In genomic region chr1:87142456-87142855, GRCm38 (mm10) we compare ENCODE assay signal across 14 mouse cellular contexts. TPM values are rescaled to one million over a fixed set of nuclear protein-coding genes. Genes with fewer than 3 reads are reported as not detected.
DNase-seq lines count a peak whose midpoint lies in the region; ATAC-seq lines count a peak whose summit lies in the region.
"Had no signal": no experiment of that assay in that cellular context is flagged by ENCODE, and none has a peak within 500 bp of the region (broad histone marks: within the 10 kb centered on the region; RNA-seq: fewer than 3 reads in every experiment).

No protein-coding gene starts in this region.

- H3K4me2 ChIP-seq in heart, embryonic 11.5 days = no peak overlapping the region
- no peak overlapping the region for H3K4me2 ChIP-seq in hindbrain, embryonic 11.5 days (replicated peaks; ENCODE audit: low read depth, low read length)
- H3K4me2 ChIP-seq in neural tube, embryonic 14.5 days (ENCODE audit: low read depth, low read length) = 0 out of 2 replicates have a peak overlapping the region, but pooled peaks have one; percentile 2
- H3K4me2 ChIP-seq: liver, embryonic 15.5 days had no signal

- no peaks in the 10 kb centered on the region for H3K36me3 ChIP-seq in heart, embryonic 11.5 days (ENCODE audit: control insufficient read depth, insufficient read depth, low read length)
- no peaks in the 10 kb centered on the region for H3K36me3 ChIP-seq in hindbrain, embryonic 11.5 days (ENCODE audit: control insufficient read depth, insufficient read depth, low read length)
- no peaks in the 10 kb centered on the region for H3K36me3 ChIP-seq in neural tube, embryonic 14.5 days (ENCODE audit: control insufficient read depth, insufficient read depth, low read length)
- H3K36me3 ChIP-seq: liver, embryonic 15.5 days had no signal

- H3K9me3 ChIP-seq in heart, embryonic 11.5 days (replicated peaks; ENCODE audit: control insufficient read depth, low read length) = no peaks in the 10 kb centered on the region
- no peaks in the 10 kb centered on the region for H3K9me3 ChIP-seq in hindbrain, embryonic 11.5 days (ENCODE audit: control insufficient read depth, low read length)
- no peaks in the 10 kb centered on the region for H3K9me3 ChIP-seq in neural tube, embryonic 14.5 days (ENCODE audit: control insufficient read depth, low read length)
- H3K9me3 ChIP-seq: liver, embryonic 15.5 days had no signal

- WGBS in heart, embryonic 11.5 days (ENCODE audit: insufficient replicate concordance) = 74% methylated on average over 9 of the region's 9 CpGs
- 73% methylated on average over 9 of the region's 9 CpGs for WGBS in hindbrain, embryonic 11.5 days
- WGBS in neural tube, embryonic 14.5 days = 33% methylated on average over 9 of the region's 9 CpGs

- DNase-seq in heart, postnatal 10 days = peak; percentile 24 to 51
- DNase-seq in adrenal gland, adult (ENCODE audit: inconsistent age in 2 of 2, low spot score in 1 of 2) = peak; percentile 92 to 94
- no peak for DNase-seq in hindbrain, embryonic 11.5 days (ENCODE audit: low spot score)
- DNase-seq in heart, adult 9 months (ENCODE audit: low spot score in 2 of 2) = no peak
- no peak for DNase-seq in layer of hippocampus, adult 9-10 months (ENCODE audit: low spot score)
- no peak for DNase-seq in thymus, postnatal 36 days
- DNase-seq: cerebellum, adult 11 months; thymus, postnatal 4 days had no signal

- H3K4me3 ChIP-seq in heart, embryonic 11.5 days (ENCODE audit: low read depth, low read length) = no peak overlapping the region
- H3K4me3 ChIP-seq in hindbrain, embryonic 11.5 days (ENCODE audit: low read depth, low read length) = no peak overlapping the region
- no peak overlapping the region for H3K4me3 ChIP-seq in neural tube, embryonic 14.5 days (ENCODE audit: low read depth, low read length)
- H3K4me3 ChIP-seq: liver, embryonic 15.5 days had no signal

- H3K27ac ChIP-seq in heart, embryonic 11.5 days (ENCODE audit: low read depth, low read length) = no peak overlapping the region
- no peak overlapping the region for H3K27ac ChIP-seq in hindbrain, embryonic 11.5 days (ENCODE audit: low read depth, low read length)
- peak overlapping the region; percentile 34; the same call in 1 of the 2 replicates for H3K27ac ChIP-seq in neural tube, embryonic 14.5 days (ENCODE audit: low read depth, low read length)
- H3K27ac ChIP-seq: liver, embryonic 15.5 days had no signal

- intact Hi-C loops in heart, postnatal 10 days (cut with DNase I) = no loop called here

- H3K27me3 ChIP-seq in heart, embryonic 11.5 days (ENCODE audit: control insufficient read depth, insufficient read depth, low read length) = peaks cover 12% of the 10 kb centered on the region; the same call in 1 of the 2 replicates
- no peaks in the 10 kb centered on the region for H3K27me3 ChIP-seq in hindbrain, embryonic 11.5 days (ENCODE audit: control insufficient read depth, insufficient read depth, low read length)
- no peaks in the 10 kb centered on the region for H3K27me3 ChIP-seq in neural tube, embryonic 14.5 days (ENCODE audit: control insufficient read depth, insufficient read depth, low read length)

- no peak for ATAC-seq in heart, embryonic 11.5 days (replicated peaks; ENCODE audit: insufficient number of reproducible peaks, low FRiP score, low TSS enrichment)
- peak; percentile 57; the same call in 1 of the 2 replicates for ATAC-seq in hindbrain, embryonic 11.5 days (ENCODE audit: low FRiP score)
- ATAC-seq in neural tube, embryonic 14.5 days (ENCODE audit: low read depth) = peak; percentile 80

- H3K4me1 ChIP-seq in heart, embryonic 11.5 days (ENCODE audit: control insufficient read depth, insufficient read depth, low read length) = no peaks in the 10 kb centered on the region
- no peaks in the 10 kb centered on the region for H3K4me1 ChIP-seq in hindbrain, embryonic 11.5 days (replicated peaks; ENCODE audit: control insufficient read depth, insufficient read depth, low read length)
- H3K4me1 ChIP-seq in neural tube, embryonic 14.5 days (ENCODE audit: control insufficient read depth, insufficient read depth, low read length) = peaks cover 15% of the 10 kb centered on the region
- H3K4me1 ChIP-seq: liver, embryonic 15.5 days had no signal

- H3K9ac ChIP-seq in heart, embryonic 11.5 days (ENCODE audit: low read depth, low read length) = no peak overlapping the region
- H3K9ac ChIP-seq in hindbrain, embryonic 11.5 days (ENCODE audit: low read depth, low read length) = no peak overlapping the region
- H3K9ac ChIP-seq in neural tube, embryonic 14.5 days (replicated peaks; ENCODE audit: low read depth, low read length) = no peak overlapping the region
- H3K9ac ChIP-seq: liver, embryonic 15.5 days had no signal

RNA-seq across cellular contexts. Expression of gene Ecel1, which starts 13.9 kb away (rescaled TPM):
- total RNA-seq in heart, postnatal 10 days (2021) = not detected
- polyA plus RNA-seq in heart, embryonic 11.5 days (2014; fragmentation: Nextera tagmentation; extraction: Ambion mirVana) = not detected in 2 replicates
- 10.0 and 14.7 TPM in 2 replicates for polyA plus RNA-seq in hindbrain, embryonic 11.5 days (2014; fragmentation: Nextera tagmentation; extraction: Ambion mirVana)
- polyA plus RNA-seq in neural tube, embryonic 14.5 days (2014; fragmentation: Nextera tagmentation; extraction: Ambion mirVana) = 60.2 and 64.9 TPM in 2 replicates
- polyA plus RNA-seq: liver, embryonic 15.5 days had no signal

RNA-seq across cellular contexts. Expression of gene Akp3, which starts 17.7 kb away (rescaled TPM):
- total RNA-seq in heart, postnatal 10 days (2021) = not detected
- not detected in 2 replicates for polyA plus RNA-seq in heart, embryonic 11.5 days (2014; fragmentation: Nextera tagmentation; extraction: Ambion mirVana)
- polyA plus RNA-seq in hindbrain, embryonic 11.5 days (2014; fragmentation: Nextera tagmentation; extraction: Ambion mirVana) = not detected in 2 replicates
- not detected in 2 replicates for polyA plus RNA-seq in neural tube, embryonic 14.5 days (2014; fragmentation: Nextera tagmentation; extraction: Ambion mirVana)
- total RNA-seq: ES-E14; gastrocnemius, postnatal 4 days; layer of hippocampus, adult 18-20 months had no signal
- polyA plus RNA-seq: liver, embryonic 15.5 days had no signal

RNA-seq across cellular contexts. Expression of gene Prss56, which starts 40.7 kb away (rescaled TPM):
- total RNA-seq in heart, postnatal 10 days (2021) = not detected
- polyA plus RNA-seq in heart, embryonic 11.5 days (2014; fragmentation: Nextera tagmentation; extraction: Ambion mirVana) = not detected in 2 replicates
- polyA plus RNA-seq in hindbrain, embryonic 11.5 days (2014; fragmentation: Nextera tagmentation; extraction: Ambion mirVana) = 1.9 and 3.3 TPM in 2 replicates
- 0.46 and 6.1 TPM in 2 replicates for polyA plus RNA-seq in neural tube, embryonic 14.5 days (2014; fragmentation: Nextera tagmentation; extraction: Ambion mirVana)
- total RNA-seq: gastrocnemius, postnatal 4 days had no signal
- polyA plus RNA-seq: liver, embryonic 15.5 days had no signal

RNA-seq across cellular contexts. Expression of gene Alpi, which starts 41.0 kb away (rescaled TPM):
- not detected for total RNA-seq in heart, postnatal 10 days (2021)
- not detected in 2 replicates for polyA plus RNA-seq in heart, embryonic 11.5 days (2014; fragmentation: Nextera tagmentation; extraction: Ambion mirVana)
- not detected in 2 replicates for polyA plus RNA-seq in hindbrain, embryonic 11.5 days (2014; fragmentation: Nextera tagmentation; extraction: Ambion mirVana)
- polyA plus RNA-seq in neural tube, embryonic 14.5 days (2014; fragmentation: Nextera tagmentation; extraction: Ambion mirVana) = not detected in 2 replicates
- total RNA-seq: ES-E14; gastrocnemius, postnatal 4 days; layer of hippocampus, adult 18-20 months had no signal

RNA-seq across cellular contexts. Expression of gene Chrnd, which starts 48.0 kb away (rescaled TPM):
- total RNA-seq in heart, postnatal 10 days (2021) = not detected
- not detected in 2 replicates for polyA plus RNA-seq in heart, embryonic 11.5 days (2014; fragmentation: Nextera tagmentation; extraction: Ambion mirVana)
- 0.47 TPM in 1 of 2 replicates, not detected in the other for polyA plus RNA-seq in hindbrain, embryonic 11.5 days (2014; fragmentation: Nextera tagmentation; extraction: Ambion mirVana)
- not detected in 2 replicates for polyA plus RNA-seq in neural tube, embryonic 14.5 days (2014; fragmentation: Nextera tagmentation; extraction: Ambion mirVana)
- total RNA-seq: layer of hippocampus, adult 18-20 months had no signal

Comparison
In these comparisons a context has a peak if more than half of its experiments do, and no peak if none do; other contexts are left out.
1. DNase-seq: peak in heart, postnatal 10 days (2 of 2) and adrenal gland, adult (2 of 2); none in hindbrain, embryonic 11.5 days (single experiment), heart, adult 9 months (0 of 2), layer of hippocampus, adult 9-10 months (single experiment) and thymus, postnatal 36 days (0 of 2).
2. RNA of gene Ecel1, which starts 13.9 kb away (polyA plus RNA-seq): 60.2 to 64.9 TPM in neural tube, embryonic 14.5 days and 10.0 to 14.7 TPM in hindbrain, embryonic 11.5 days; not detected in heart, embryonic 11.5 days; every median in the first group is over 10 times any median in the second.